26 mouse cellular contexts compared by ENCODE assay signal in genomic region chr1:158874552-158875077, GRCm38 (mm10).
A peak's percentile ranks its signal among the peaks of the same experiment; 100 is the strongest.
DNase-seq lines count a peak whose midpoint lies in the region; ATAC-seq lines count a peak whose summit lies in the region.
"Had no signal": no experiment of that assay in that cellular context is flagged by ENCODE, and none has a peak within 500 bp of the region (broad histone marks: within the 10 kb centered on the region; RNA-seq: fewer than 3 reads in every experiment).

No protein-coding gene starts in this region.

- H3K27me3 ChIP-seq in embryonic facial prominence, embryonic 14.5 days (replicated peaks; ENCODE audit: control insufficient read depth, insufficient read depth, low read length): no peaks in the 10 kb centered on the region
- H3K27me3 ChIP-seq in embryonic facial prominence, embryonic 10.5 days (replicated peaks; ENCODE audit: low read depth, poor library complexity, severe bottlenecking): no peaks in the 10 kb centered on the region
- H3K27me3 ChIP-seq: CH12.LX; embryonic facial prominence, embryonic 13.5 days; forebrain, embryonic 13.5 days; Patski had no signal

- 74% methylated on average over 2 of the region's 2 CpGs for WGBS in embryonic facial prominence, embryonic 14.5 days
- 86% methylated on average over 2 of the region's 2 CpGs for WGBS in embryonic facial prominence, embryonic 10.5 days
- 16% methylated on average over 2 of the region's 2 CpGs for WGBS in macrophage (ENCODE audit: missing documents)

- no peaks in the 10 kb centered on the region for H3K79me2 ChIP-seq in macrophage (ENCODE audit: inconsistent target)

- DNase-seq in embryonic facial prominence, embryonic 14.5 days (ENCODE audit: low spot score): peak; percentile 20
- no peak for DNase-seq in embryonic facial prominence, embryonic 10.5 days (ENCODE audit: low spot score)
- no peak for DNase-seq in gastrocnemius, postnatal 25 days
- no peak for DNase-seq in lung, postnatal 14 days
- no peak for DNase-seq in adrenal gland, adult 18-20 months (ENCODE audit: low spot score in 2 of 2)
- DNase-seq: adrenal gland, adult 2 months; adrenal gland, postnatal 10 days; adrenal gland, postnatal 25 days; B cell, adult 2 months; cerebellum, adult 11 months; cerebellum, adult 18-20 months; cerebellum, adult 8-10 months; cerebellum, adult 9-11 months; cerebellum, postnatal 14 days; cerebellum, postnatal 36 days had no signal

- H3K4me1 ChIP-seq in embryonic facial prominence, embryonic 14.5 days (ENCODE audit: control insufficient read depth, insufficient read depth, low read length): no peaks in the 10 kb centered on the region
- H3K4me1 ChIP-seq in embryonic facial prominence, embryonic 10.5 days: no peaks in the 10 kb centered on the region
- H3K4me1 ChIP-seq: embryonic facial prominence, embryonic 13.5 days; forebrain, embryonic 13.5 days had no signal

- no peak overlapping the region for H3K9ac ChIP-seq in embryonic facial prominence, embryonic 14.5 days (ENCODE audit: low read depth, low read length)
- H3K9ac ChIP-seq: embryonic facial prominence, embryonic 13.5 days; forebrain, embryonic 13.5 days had no signal

- no peak overlapping the region for H3K4me3 ChIP-seq in embryonic facial prominence, embryonic 14.5 days (ENCODE audit: low read depth, low read length)
- H3K4me3 ChIP-seq in embryonic facial prominence, embryonic 10.5 days: no peak overlapping the region
- no peak overlapping the region for H3K4me3 ChIP-seq in macrophage (ENCODE audit: inconsistent target)
- H3K4me3 ChIP-seq: embryonic facial prominence, embryonic 13.5 days; forebrain, embryonic 13.5 days had no signal

- ATAC-seq in embryonic facial prominence, embryonic 14.5 days (ENCODE audit: low read depth): no peak
- ATAC-seq in granulocyte monocyte progenitor cell, adult 5-6 weeks (replicated peaks; ENCODE audit: poor library complexity, severe bottlenecking): peak; percentile 93
- peak; percentile 92 for ATAC-seq in megakaryocyte progenitor cell, adult 5-6 weeks (replicated peaks; ENCODE audit: poor library complexity)
- ATAC-seq: activated CD4-positive, CD25-positive, alpha-beta regulatory T cell, adult 4 months; CD4-positive, CD25-positive, alpha-beta regulatory T cell, adult 4 months; forebrain, embryonic 13.5 days; forebrain, embryonic 16.5 days; Patski had no signal

- no peak overlapping the region for H3K27ac ChIP-seq in embryonic facial prominence, embryonic 14.5 days (replicated peaks; ENCODE audit: low read depth, low read length)
- H3K27ac ChIP-seq in embryonic facial prominence, embryonic 10.5 days (replicated peaks): no peak overlapping the region
- 0 out of 2 replicates have a peak overlapping the region, but pooled peaks have one; percentile 12 for H3K27ac ChIP-seq in macrophage
- H3K27ac ChIP-seq: embryonic facial prominence, embryonic 13.5 days; forebrain, embryonic 13.5 days had no signal

- H3K36me3 ChIP-seq in embryonic facial prominence, embryonic 14.5 days (ENCODE audit: control insufficient read depth, insufficient read depth, low read length): no peaks in the 10 kb centered on the region
- H3K36me3 ChIP-seq in embryonic facial prominence, embryonic 10.5 days (replicated peaks): no peaks in the 10 kb centered on the region
- no peaks in the 10 kb centered on the region for H3K36me3 ChIP-seq in macrophage (ENCODE audit: inconsistent target)
- H3K36me3 ChIP-seq: embryonic facial prominence, embryonic 13.5 days; G1E had no signal

- no peaks in the 10 kb centered on the region for H3K9me3 ChIP-seq in embryonic facial prominence, embryonic 14.5 days (ENCODE audit: control insufficient read depth, low read length)
- no peaks in the 10 kb centered on the region for H3K9me3 ChIP-seq in embryonic facial prominence, embryonic 10.5 days
- H3K9me3 ChIP-seq: embryonic facial prominence, embryonic 13.5 days; forebrain, embryonic 13.5 days had no signal

- no peak overlapping the region for H3K4me2 ChIP-seq in embryonic facial prominence, embryonic 14.5 days (ENCODE audit: low read depth, low read length)
- H3K4me2 ChIP-seq: embryonic facial prominence, embryonic 13.5 days; forebrain, embryonic 13.5 days had no signal
